Mouse (Mus musculus): ENCODE data around the gene Camsap1.

The Camsap1 gene

GRCm38 (mm10) chr2:25887226-25887625 lies 95.9 kb downstream of the Camsap1 start:
- in situ Hi-C loops (cut with MseI, MboI), result no loop called here

- in situ Hi-C loops (cut with MseI, MboI), result no loop called here
Observed at GRCm38 (mm10) chr2:25884756-25885155, 98.3 kb downstream of the Camsap1 start.

GRCm38 (mm10) chr2:25882276-25882675 lies 100.8 kb downstream of the Camsap1 start:
- in situ Hi-C loops (cut with MseI, MboI), result no loop called here

- in situ Hi-C loops (cut with MseI, MboI), result no loop called here
Observed at GRCm38 (mm10) chr2:25879061-25879460, 104.0 kb downstream of the Camsap1 start.

- in situ Hi-C loops (cut with MseI, MboI), result no loop called here
Observed at GRCm38 (mm10) chr2:25878516-25878915, 104.6 kb downstream of the Camsap1 start.

- in situ Hi-C loops (cut with MseI, MboI), result no loop called here
Observed at GRCm38 (mm10) chr2:25877736-25878268, 105.3 kb downstream of the Camsap1 start.

GRCm38 (mm10) chr2:25877250-25877735 lies 105.8 kb downstream of the Camsap1 start:
- in situ Hi-C loops (cut with MseI, MboI), result no loop called here
